Mouse (Mus musculus): Measurements from ENCODE around the gene Rgs3. TPM values are rescaled to one million over a fixed set of nuclear protein-coding genes. Genes with fewer than 3 reads are reported as not detected.

The Rgs3 gene
- polyA plus RNA-seq, 2 experiments = 3.6 to 3.9 TPM

DNA sequence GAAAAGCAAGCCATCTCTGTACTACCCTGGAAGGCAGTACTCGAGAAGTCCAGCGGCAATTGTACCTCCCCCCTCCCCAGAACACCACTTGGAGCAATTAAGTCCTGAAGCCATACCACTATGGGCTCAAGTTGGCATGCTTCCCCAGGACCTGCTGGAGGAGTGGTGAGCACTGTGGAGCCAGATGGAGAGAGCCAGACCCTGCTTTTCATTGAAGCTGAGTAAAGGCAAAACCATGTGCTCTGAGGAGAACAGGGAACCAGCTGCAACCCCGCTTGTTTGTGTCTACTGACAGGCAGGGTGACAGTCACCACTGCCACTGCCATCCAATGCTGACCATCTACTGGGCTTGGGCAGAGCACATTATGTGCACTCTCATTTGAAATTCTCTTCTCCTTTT is 17.8 kb upstream of the Rgs3 start:
- no peak for ATAC-seq (ENCODE audit: insufficient read depth)

GRCm38 (mm10) chr4:62543782-62544181 is 15.9 kb upstream of the Rgs3 start:
- no peak overlapping the region for H3K9ac ChIP-seq (replicated peaks)
- 63% methylated on average over 6 of the region's 6 CpGs for WGBS (ENCODE audit: insufficient replicate concordance)
- H3K27me3 ChIP-seq (ENCODE audit: control insufficient read depth, insufficient read depth, low read length) = no peaks in the 10 kb centered on the region
- no peak for ATAC-seq (ENCODE audit: insufficient read depth)
- no peaks in the 10 kb centered on the region for H3K36me3 ChIP-seq (replicated peaks; ENCODE audit: control insufficient read depth, insufficient read depth, low read depth)
- no peak overlapping the region for H3K27ac ChIP-seq
- TF ChIP-seq CTCF (IDR thresholded peaks at IDR 0.05; ENCODE audit: low read depth) (no peak), EP300 (IDR thresholded peaks at IDR 0.05; ENCODE audit: low read depth) (no peak)
- H3K4me1 ChIP-seq (replicated peaks; ENCODE audit: control insufficient read depth in 2 of 2, insufficient read depth in 2 of 2, low read length in 1 of 2) = no peaks in the 10 kb centered on the region
- DNase-seq (ENCODE audit: low read depth in 3 of 3, low spot score in 3 of 3) = no peak
- no peak overlapping the region for H3K4me2 ChIP-seq (ENCODE audit: low read depth)
- no peaks in the 10 kb centered on the region for H3K9me3 ChIP-seq (ENCODE audit: control insufficient read depth, low read length)
- no peak overlapping the region for H3K4me3 ChIP-seq (ENCODE audit: insufficient read depth in 1 of 2, low read depth in 2 of 2, low read length in 2 of 2)

More for the DNA sequence above, 17.8 kb upstream of the Rgs3 start:
- 60% methylated on average over 3 of the region's 3 CpGs for WGBS (ENCODE audit: insufficient replicate concordance)
- Histone ChIP-seq H3K9ac (replicated peaks) (no peak overlapping the region), H3K36me3 (replicated peaks; ENCODE audit: control insufficient read depth, insufficient read depth, low read depth) (no peaks in the 10 kb centered on the region), H3K27me3 (ENCODE audit: control insufficient read depth, insufficient read depth, low read length) (no peaks in the 10 kb centered on the region), H3K4me1 (replicated peaks; ENCODE audit: control insufficient read depth in 2 of 2, insufficient read depth in 2 of 2, low read length in 1 of 2) (no peaks in the 10 kb centered on the region), H3K4me3 (ENCODE audit: insufficient read depth in 1 of 2, low read depth in 2 of 2, low read length in 2 of 2) (no peak overlapping the region), H3K27ac (no peak overlapping the region), H3K4me2 (ENCODE audit: low read depth) (no peak overlapping the region), H3K9me3 (ENCODE audit: control insufficient read depth, low read length) (no peaks in the 10 kb centered on the region)
- TF ChIP-seq EP300 (IDR thresholded peaks at IDR 0.05; ENCODE audit: low read depth) (no peak), CTCF (IDR thresholded peaks at IDR 0.05; ENCODE audit: low read depth) (no peak)
- DNase-seq (ENCODE audit: low read depth in 3 of 3, low spot score in 3 of 3) = no peak

GRCm38 (mm10) chr4:62544801-62545200 is 14.8 kb upstream of the Rgs3 start:
- H3K4me1 ChIP-seq (replicated peaks; ENCODE audit: control insufficient read depth in 2 of 2, insufficient read depth in 2 of 2, low read length in 1 of 2) = no peaks in the 10 kb centered on the region
- TF ChIP-seq EP300 (IDR thresholded peaks at IDR 0.05; ENCODE audit: low read depth) (no peak), CTCF (IDR thresholded peaks at IDR 0.05; ENCODE audit: low read depth) (no peak)
- DNase-seq (ENCODE audit: low read depth in 3 of 3, low spot score in 3 of 3) (no peak), ATAC-seq (ENCODE audit: insufficient read depth) (no peak)
- H3K4me3 ChIP-seq (ENCODE audit: insufficient read depth in 1 of 2, low read depth in 2 of 2, low read length in 2 of 2) = no peak overlapping the region
- H3K27ac ChIP-seq = no peak overlapping the region
- H3K4me2 ChIP-seq (ENCODE audit: low read depth) = no peak overlapping the region
- no peaks in the 10 kb centered on the region for H3K27me3 ChIP-seq (ENCODE audit: control insufficient read depth, insufficient read depth, low read length)
- H3K36me3 ChIP-seq (replicated peaks; ENCODE audit: control insufficient read depth, insufficient read depth, low read depth) = no peaks in the 10 kb centered on the region
- H3K9me3 ChIP-seq (ENCODE audit: control insufficient read depth, low read length) = no peaks in the 10 kb centered on the region
- no peak overlapping the region for H3K9ac ChIP-seq (replicated peaks)

DNA sequence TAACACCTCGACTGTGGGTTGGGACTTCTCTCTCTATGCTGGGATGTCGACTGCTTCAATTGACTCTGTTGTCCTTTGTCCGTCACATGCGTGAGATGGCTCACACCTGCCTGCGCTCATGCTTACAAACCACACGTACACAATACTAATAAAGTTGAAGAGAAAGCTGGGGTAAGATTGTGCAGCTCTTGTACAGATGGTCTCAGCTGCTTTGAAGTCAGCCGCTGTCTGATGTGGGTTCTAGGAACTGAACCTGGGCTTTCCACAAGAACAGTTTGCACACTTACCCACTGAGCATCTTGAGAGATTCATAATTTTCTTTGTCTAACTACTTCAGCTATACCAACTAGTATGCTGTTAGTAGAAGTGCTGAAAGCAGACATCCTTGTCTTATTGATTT is 7.7 kb upstream of the Rgs3 start:
- Histone ChIP-seq H3K27ac (no peak overlapping the region), H3K4me3 (ENCODE audit: insufficient read depth in 1 of 2, low read depth in 2 of 2, low read length in 2 of 2) (no peak overlapping the region), H3K4me2 (ENCODE audit: low read depth) (no peak overlapping the region), H3K9me3 (ENCODE audit: control insufficient read depth, low read length) (no peaks in the 10 kb centered on the region), H3K27me3 (ENCODE audit: control insufficient read depth, insufficient read depth, low read length) (no peaks in the 10 kb centered on the region), H3K36me3 (replicated peaks; ENCODE audit: control insufficient read depth, insufficient read depth, low read depth) (no peaks in the 10 kb centered on the region), H3K9ac (replicated peaks) (no peak overlapping the region), H3K4me1 (replicated peaks; ENCODE audit: control insufficient read depth in 2 of 2, insufficient read depth in 2 of 2, low read length in 1 of 2) (no peaks in the 10 kb centered on the region)
- DNase-seq (ENCODE audit: low read depth in 3 of 3, low spot score in 3 of 3) = no peak
- ATAC-seq (ENCODE audit: insufficient read depth) = no peak
- TF ChIP-seq EP300 (IDR thresholded peaks at IDR 0.05; ENCODE audit: low read depth) (no peak), CTCF (IDR thresholded peaks at IDR 0.05; ENCODE audit: low read depth) (no peak)
- 69% methylated on average over 7 of the region's 7 CpGs for WGBS (ENCODE audit: insufficient replicate concordance)

DNA sequence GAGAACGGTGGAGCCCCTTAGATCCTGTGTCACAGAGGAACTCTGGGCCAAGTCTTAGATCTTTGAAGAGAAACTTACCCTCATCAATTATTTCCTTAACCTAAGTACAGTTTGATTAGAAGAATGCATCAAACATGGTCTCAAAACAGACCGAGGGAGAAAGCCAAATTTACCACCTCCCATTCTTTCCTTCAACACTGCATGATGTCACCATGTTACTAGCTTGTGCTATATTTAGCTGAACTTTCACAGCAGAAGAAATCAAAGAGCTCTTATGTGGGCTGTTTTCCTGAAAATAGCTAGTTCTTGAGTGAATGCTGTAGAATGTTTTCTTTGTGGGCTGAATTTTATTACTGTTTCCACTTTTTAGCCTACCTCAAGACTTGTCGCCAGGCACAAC is 2.2 kb upstream of the Rgs3 start:
- WGBS (ENCODE audit: insufficient replicate concordance) = 42% methylated on average over 3 of the region's 3 CpGs
- H3K27me3 ChIP-seq (ENCODE audit: control insufficient read depth, insufficient read depth, low read length) = no peaks in the 10 kb centered on the region
- H3K36me3 ChIP-seq (replicated peaks; ENCODE audit: control insufficient read depth, insufficient read depth, low read depth) = no peaks in the 10 kb centered on the region
- no peak overlapping the region for H3K27ac ChIP-seq
- no peak for ATAC-seq (ENCODE audit: insufficient read depth)
- H3K9ac ChIP-seq (replicated peaks) = no peak overlapping the region
- no peaks in the 10 kb centered on the region for H3K4me1 ChIP-seq (replicated peaks; ENCODE audit: control insufficient read depth in 2 of 2, insufficient read depth in 2 of 2, low read length in 1 of 2)
- no peaks in the 10 kb centered on the region for H3K9me3 ChIP-seq (ENCODE audit: control insufficient read depth, low read length)
- no peak for DNase-seq (ENCODE audit: low read depth in 3 of 3, low spot score in 3 of 3)
- no peak for TF ChIP-seq CTCF (IDR thresholded peaks at IDR 0.05; ENCODE audit: low read depth)
- TF ChIP-seq EP300 (IDR thresholded peaks at IDR 0.05; ENCODE audit: low read depth) = no peak
- no peak overlapping the region for H3K4me3 ChIP-seq (ENCODE audit: insufficient read depth in 1 of 2, low read depth in 2 of 2, low read length in 2 of 2)
- no peak overlapping the region for H3K4me2 ChIP-seq (ENCODE audit: low read depth)
